Mouse (Mus musculus): ENCODE measurements around the gene Katnb1.

Gene Katnb1

GRCm38 (mm10) chr8:95080381-95081341 is at the start of gene Katnb1:
Gene Katnb1 (plus strand): TSS chr8:95081186.
- DNase-seq (ENCODE audit: low read depth, low spot score) = peak; percentile 99

DNA sequence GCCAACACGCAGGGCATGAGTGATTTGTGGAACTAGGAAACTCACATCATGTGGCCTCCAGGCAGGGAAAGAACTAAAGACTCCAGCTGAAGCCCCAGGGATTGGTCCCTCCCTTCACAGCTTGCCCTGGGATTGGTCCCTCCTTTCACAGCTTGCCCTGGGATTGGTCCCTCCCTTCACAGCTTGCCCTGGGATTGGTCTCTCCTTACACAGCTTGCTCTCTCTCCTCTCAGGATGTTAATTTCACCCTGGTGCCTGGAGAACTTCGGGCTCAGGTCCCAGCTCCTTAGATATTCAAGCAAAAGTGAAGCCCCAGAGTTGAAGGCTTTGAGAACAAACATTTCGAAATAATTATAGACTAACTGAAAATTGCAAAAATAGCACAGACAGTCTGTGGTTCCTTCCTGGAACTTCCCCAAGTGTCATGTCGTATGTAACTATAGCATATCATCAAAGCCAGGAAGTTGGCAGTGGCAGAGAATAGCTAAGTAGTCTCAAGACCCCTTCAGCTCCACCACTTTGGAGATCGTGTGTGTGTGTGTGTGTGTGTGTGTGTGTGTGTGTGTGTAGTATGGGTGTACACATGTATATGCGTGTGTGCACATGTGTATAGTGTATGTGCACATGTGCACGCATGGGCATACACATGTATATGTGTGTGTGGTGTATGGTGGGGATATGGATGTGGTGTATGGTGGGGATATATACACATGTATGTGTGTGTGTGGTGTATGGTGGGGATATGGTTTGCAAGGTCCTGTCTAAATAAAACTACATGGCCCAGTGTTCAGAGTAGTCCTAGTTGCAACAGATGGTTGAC is 43.7 kb upstream of the Katnb1 start:
- DNase-seq (ENCODE audit: low read depth, low spot score) = no peak

- DNase-seq (ENCODE audit: low read depth, low spot score) = no peak
Measured at GRCm38 (mm10) chr8:95041883-95042784, 38.9 kb upstream of the Katnb1 start.

DNA sequence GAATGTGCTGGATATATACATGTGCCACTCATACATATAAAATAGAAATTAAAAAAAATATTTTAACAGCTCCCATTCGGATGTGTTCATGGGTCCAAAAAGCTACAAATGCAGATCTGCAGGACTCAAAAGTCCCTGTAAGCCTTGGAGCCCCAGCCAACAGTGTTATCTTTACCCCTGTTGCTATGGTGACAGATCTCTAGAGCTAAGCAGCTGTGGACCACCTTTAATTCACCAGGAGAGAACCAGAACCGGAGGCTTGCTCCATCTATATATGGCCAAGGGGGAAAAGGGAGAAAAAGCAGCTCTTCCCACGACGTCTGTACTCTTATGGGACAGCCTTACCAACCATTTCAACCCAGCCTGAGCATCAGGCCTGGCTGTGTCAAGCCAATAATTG is 36.2 kb upstream of the Katnb1 start:
- no peak for DNase-seq (ENCODE audit: low read depth, low spot score)

- no peak for DNase-seq (ENCODE audit: low read depth, low spot score)
Measured at GRCm38 (mm10) chr8:95046982-95047381, 34.0 kb upstream of the Katnb1 start.

GRCm38 (mm10) chr8:95047884-95048680 is 32.9 kb upstream of the Katnb1 start:
- DNase-seq (ENCODE audit: low read depth, low spot score) = no peak

DNA sequence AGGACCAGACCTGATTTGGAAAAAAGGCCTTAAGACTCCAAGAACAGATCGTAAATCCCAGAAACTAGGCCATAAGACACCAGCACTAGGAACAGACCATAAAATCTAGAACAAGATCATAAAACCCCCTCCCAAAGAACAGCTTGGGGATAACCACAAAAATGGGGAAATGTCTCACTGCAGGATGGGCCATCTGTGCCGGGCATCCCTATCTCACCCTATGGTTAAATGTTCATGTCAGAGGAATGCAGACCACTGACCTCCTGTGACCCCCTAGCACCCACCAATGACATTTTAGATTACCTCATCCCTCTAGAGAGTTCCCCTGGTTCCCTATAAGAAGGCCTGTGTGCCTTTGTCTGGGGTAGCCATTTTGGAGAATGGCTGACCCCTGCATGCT is 31.4 kb upstream of the Katnb1 start:
- DNase-seq (ENCODE audit: low read depth, low spot score) = no peak

- no peak for DNase-seq (ENCODE audit: low read depth, low spot score)
Measured at GRCm38 (mm10) chr8:95054438-95054837, 26.5 kb upstream of the Katnb1 start.

DNA sequence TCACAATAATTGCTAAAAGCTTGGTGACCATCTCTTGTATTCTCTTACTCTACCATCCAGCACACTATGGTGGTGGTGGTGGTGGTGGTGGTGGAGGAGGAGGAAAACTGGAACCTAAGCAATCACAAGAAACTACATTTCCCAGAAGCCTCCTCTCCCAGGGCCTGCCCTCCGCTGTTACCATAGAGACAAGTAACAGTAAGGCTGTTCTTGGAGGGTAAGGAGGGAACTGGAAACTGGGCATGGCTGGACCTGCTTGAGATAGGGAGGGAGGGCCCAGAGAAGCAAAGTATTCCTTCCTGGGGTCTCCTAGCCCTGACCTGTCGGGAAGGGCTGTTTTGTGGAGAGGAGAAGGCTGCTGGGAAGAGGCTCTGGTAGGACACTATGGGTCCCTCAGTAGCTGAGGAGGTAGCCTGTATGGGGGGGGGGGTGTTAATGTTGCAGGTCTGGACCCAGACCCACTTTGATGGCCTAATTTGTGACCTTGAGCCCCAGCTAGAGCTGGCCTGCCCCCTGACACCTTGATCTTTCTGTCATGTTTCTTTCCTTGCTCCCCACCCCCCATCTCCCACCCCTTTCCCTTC is 26.0 kb upstream of the Katnb1 start, which contains the start of gene Drc7:
Gene Drc7 (plus strand): TSS at position 177 of the 584 bp plus-strand sequence.
- DNase-seq (ENCODE audit: low read depth, low spot score) = peak; percentile 9

DNA sequence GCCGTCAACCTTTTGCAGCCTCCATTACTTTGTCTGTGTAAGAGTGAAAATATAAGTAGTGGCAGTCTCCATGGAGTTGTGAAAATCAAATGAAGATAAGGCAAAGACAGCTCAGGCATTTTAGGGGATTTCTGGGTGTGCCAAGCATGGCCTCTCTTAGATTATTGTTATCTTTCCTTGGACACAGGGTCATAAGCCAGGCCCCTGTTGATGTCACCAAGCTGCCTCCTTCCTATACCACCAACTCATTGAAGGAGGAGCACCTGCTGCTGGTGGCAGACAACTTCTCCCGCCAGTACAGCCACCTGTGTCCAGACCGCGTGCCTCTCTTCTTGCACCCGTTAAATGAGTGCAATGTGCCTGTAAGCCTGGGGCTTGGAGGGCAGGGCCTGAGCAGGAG is 24.6 kb upstream of the Katnb1 start:
- DNase-seq (ENCODE audit: low read depth, low spot score) = no peak

GRCm38 (mm10) chr8:95058661-95059060 is 22.3 kb upstream of the Katnb1 start:
- DNase-seq (ENCODE audit: low read depth, low spot score) = no peak

DNA sequence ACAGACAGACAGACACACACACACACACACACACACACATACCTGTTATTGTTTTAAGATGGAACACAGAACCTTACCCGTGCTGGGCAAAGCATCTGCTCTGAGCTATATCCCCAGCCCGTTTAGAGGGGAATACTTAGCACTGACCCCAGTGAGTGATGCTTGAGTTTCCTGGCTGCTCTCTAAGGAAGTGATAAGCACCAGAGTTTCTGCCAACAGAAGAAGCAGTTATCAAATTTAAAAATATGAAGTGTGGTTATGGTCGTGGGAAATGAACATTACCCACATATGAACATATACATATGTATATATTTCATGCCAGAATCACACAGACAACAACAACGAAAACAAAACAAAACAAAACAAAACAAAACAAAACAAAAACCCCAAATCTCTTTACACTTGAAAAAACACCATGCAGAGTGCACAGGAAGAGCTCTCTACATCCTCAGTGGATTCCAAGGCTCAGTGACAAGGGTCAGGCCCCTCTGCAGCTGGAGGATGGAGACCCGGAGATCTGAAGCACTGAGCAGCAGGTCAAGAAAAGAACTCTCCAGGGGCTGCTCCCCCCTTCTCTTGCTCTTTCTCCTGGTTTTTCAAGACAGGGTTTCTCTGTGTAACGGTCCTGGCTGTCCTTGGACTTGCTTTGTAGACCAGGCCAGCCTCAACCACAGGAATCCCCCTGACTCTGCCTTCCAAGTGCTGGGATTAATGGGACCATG is 21.0 kb upstream of the Katnb1 start:
- DNase-seq (ENCODE audit: low read depth, low spot score) = no peak

DNA sequence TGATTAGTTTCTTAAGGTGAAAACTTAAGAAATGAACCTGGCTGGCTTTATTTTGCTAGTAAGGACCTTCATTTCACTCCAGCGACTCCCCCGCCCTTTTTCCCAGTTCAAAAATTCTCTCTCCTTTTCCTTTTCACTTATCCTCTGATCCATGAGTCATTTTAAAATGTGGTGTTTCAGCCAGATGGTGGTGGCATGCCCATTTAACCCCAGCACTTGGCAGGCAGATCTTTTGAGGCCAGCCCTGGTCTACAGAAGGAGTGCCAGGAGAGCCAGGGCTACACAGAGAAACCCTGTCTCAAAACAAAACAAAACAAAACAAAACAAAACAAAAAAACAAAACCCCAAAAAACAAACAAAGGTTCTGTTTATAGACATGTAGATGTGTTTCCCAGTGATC is 16.5 kb upstream of the Katnb1 start:
- DNase-seq (ENCODE audit: low read depth, low spot score) = no peak

- peak; percentile 41 for DNase-seq (ENCODE audit: low read depth, low spot score)
Measured at GRCm38 (mm10) chr8:95067582-95067981, 13.4 kb upstream of the Katnb1 start.

DNA sequence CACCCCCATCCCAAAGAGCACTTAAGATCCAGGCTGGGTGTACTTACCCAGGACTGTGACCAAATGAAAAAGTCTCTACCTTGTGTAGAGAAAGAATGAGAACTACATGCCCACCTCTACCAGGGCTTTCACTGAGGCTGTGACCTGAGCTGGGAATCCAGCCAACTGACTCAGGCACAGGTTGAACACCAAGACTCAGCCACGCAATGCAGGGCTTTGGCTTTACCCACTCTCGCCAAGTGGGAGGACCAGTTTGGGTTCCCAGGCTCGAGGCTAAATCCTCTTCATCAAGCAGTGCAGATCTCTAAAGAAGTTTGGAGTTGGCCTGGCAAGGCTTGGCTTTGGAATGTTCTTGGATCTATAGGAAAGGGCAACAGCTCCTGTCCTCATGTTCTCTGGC is 5.5 kb upstream of the Katnb1 start:
- no peak for DNase-seq (ENCODE audit: low read depth, low spot score)

DNA sequence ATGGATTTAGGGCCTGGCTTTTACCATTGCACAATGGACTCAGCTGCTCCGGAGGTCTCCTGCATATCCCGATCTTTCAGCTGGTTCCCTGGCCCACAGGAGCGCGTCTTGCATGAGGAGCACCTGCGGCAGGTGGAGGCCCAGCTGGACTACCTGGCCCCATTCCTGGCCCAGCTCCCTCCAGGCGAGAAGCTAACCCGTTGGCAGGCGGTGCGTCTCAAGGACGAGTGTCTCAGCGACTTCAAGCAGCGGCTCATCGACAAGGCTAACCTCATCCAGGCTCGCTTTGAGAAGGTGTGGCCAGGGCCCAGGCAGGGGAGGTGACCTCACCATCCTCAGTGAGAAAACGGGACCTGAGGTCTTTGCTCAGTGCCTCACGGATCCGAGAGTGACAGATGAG is 4.8 kb upstream of the Katnb1 start:
- DNase-seq (ENCODE audit: low read depth, low spot score) = no peak

DNA sequence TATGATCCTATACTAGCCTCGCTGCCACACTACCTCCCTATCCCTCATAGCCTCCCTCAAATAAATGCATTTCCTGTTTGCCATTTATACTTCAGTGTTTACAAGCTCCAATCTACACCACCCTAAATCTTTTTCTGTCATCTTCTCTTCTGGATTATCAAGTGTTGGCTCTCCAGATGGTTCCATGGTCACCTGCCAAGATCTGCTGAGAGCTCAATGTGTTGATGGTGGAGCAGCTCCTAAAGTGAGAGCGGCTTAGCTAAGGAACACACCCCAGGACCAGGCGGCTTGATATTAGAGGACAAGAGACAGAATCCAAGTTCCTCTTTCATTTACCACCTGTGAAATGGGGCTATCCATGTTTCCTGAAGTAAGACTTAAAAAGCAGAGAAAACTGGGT is 2.9 kb upstream of the Katnb1 start:
- DNase-seq (ENCODE audit: low read depth, low spot score) = no peak

- DNase-seq (ENCODE audit: low read depth, low spot score) = no peak
Measured at GRCm38 (mm10) chr8:95079305-95079704, 1.7 kb upstream of the Katnb1 start.

DNA sequence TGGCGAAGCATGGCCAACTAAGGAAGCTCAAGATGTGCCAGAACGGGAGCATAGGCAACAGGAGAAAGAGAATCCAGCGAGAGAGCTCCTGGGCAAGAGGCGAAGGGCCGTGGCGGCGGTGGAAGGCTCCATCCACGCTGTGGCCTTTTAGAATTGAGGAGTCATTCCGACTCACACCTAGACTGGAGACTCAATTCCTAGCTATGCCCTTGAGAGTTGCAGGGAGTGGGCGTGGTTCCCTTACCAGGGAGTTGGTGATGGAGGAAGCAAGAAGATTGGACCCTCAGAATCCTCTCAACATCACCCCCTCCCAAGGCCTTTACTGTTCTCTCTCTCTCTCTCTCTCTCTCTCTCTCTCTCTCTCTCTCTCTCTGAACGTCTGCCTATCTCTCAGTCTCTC is 664 bp downstream of the Katnb1 start:
- DNase-seq (ENCODE audit: low read depth, low spot score) = no peak

- DNase-seq (ENCODE audit: low read depth, low spot score) = no peak
Measured at GRCm38 (mm10) chr8:95084261-95084660, 3.3 kb downstream of the Katnb1 start.

Measured in embryo, embryonic 11.5 days (tissue).